In the genomic region with DNA sequence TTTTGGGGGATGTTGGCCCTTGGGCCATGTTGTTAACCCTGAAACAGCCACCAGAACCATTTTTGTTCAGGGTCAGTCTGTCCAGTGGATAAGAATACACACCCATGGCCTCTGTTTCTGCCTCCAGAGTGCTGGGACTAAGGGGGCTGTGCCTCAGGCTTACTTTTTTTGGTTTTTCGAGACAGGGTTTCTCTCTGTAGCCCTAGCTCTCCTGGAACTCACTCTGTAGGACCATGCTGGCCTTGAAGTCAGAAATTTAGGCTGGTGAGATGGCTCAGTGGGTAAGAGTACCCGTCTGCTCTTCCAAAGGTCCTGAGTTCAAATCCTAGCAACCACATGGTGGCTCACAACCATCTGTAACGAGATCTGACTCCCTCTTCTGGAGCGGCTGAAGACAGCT, we compare ENCODE assay signal across 28 mouse cellular contexts. TPM values are rescaled to one million over a fixed set of nuclear protein-coding genes. Genes with fewer than 3 reads are reported as not detected.
"Had no signal": no experiment of that assay in that cellular context is flagged by ENCODE, and none has a peak within 500 bp of the region (broad histone marks: within the 10 kb centered on the region; RNA-seq: fewer than 3 reads in every experiment).

No protein-coding gene starts in this region.

- H3K36me3 ChIP-seq: heart, embryonic 13.5 days; heart, embryonic 15.5 days; hindbrain, embryonic 13.5 days; hindbrain, embryonic 15.5 days; kidney, embryonic 15.5 days; limb, embryonic 13.5 days; limb, embryonic 15.5 days; liver, embryonic 12.5 days had no signal

- ATAC-seq: hindbrain, postnatal 0 days; intestine, embryonic 16.5 days; liver, embryonic 12.5 days had no signal

- H3K9ac ChIP-seq: heart, embryonic 13.5 days; heart, embryonic 15.5 days; hindbrain, embryonic 13.5 days; hindbrain, embryonic 15.5 days; kidney, embryonic 15.5 days; limb, embryonic 13.5 days; limb, embryonic 15.5 days; liver, embryonic 12.5 days; liver, embryonic 14.5 days had no signal

- H3K27ac ChIP-seq: heart, embryonic 13.5 days; heart, embryonic 15.5 days; hindbrain, embryonic 13.5 days; hindbrain, embryonic 15.5 days; hindbrain, postnatal 0 days; kidney, postnatal 0 days; limb, embryonic 13.5 days; limb, embryonic 15.5 days; liver, embryonic 12.5 days; liver, embryonic 14.5 days had no signal

- H3K4me2 ChIP-seq: heart, embryonic 11.5 days; heart, embryonic 13.5 days; heart, embryonic 15.5 days; hindbrain, embryonic 13.5 days; hindbrain, embryonic 15.5 days; kidney, embryonic 15.5 days; limb, embryonic 13.5 days; limb, embryonic 15.5 days; liver, embryonic 12.5 days had no signal

- H3K27me3 ChIP-seq: heart, embryonic 13.5 days; heart, embryonic 15.5 days; hindbrain, embryonic 13.5 days; hindbrain, embryonic 15.5 days; kidney, embryonic 15.5 days; limb, embryonic 13.5 days; limb, embryonic 15.5 days had no signal

- DNase-seq: gastrocnemius, postnatal 14 days; gastrocnemius, postnatal 36 days; heart, adult 18-20 months; heart, postnatal 14 days; heart, postnatal 36 days; kidney, adult 11 months; kidney, adult 2 months; kidney, adult 9 months; kidney, postnatal 14 days; kidney, postnatal 36 days had no signal

- H3K4me3 ChIP-seq: heart, embryonic 13.5 days; heart, embryonic 15.5 days; hindbrain, embryonic 13.5 days; hindbrain, embryonic 15.5 days; kidney, embryonic 15.5 days; left cerebral cortex, adult 2 months; limb, embryonic 13.5 days; limb, embryonic 15.5 days; liver, embryonic 12.5 days had no signal

- H3K4me1 ChIP-seq: heart, embryonic 15.5 days had no signal

- H3K9me3 ChIP-seq: heart, embryonic 13.5 days; heart, embryonic 15.5 days; hindbrain, embryonic 13.5 days; hindbrain, embryonic 15.5 days; kidney, embryonic 15.5 days; limb, embryonic 13.5 days; limb, embryonic 15.5 days; liver, embryonic 12.5 days had no signal

RNA-seq across cellular contexts. Expression of gene Mfap4, which starts 6.4 kb away (rescaled TPM):
- total RNA-seq: hematopoietic stem cell, adult 5-6 weeks had no signal

RNA-seq across cellular contexts. Expression of gene Rnf112, which starts 24.9 kb away (rescaled TPM):
- total RNA-seq: gastrocnemius, adult 18-20 months; heart, postnatal 36 days; hematopoietic stem cell, adult 5-6 weeks; liver, adult 2 months had no signal
- polyA plus RNA-seq: heart, postnatal 0 days; liver, adult 2 months had no signal
